Mouse (Mus musculus) adrenal gland, adult 2 months (tissue): ENCODE data around the gene Shbg. TPM values are rescaled to one million over a fixed set of nuclear protein-coding genes. Genes with fewer than 3 reads are reported as not detected.

Source experiments
- DNase-seq: peaks from one replicate; pipeline ENCODE4 v3.0.0; 2021
- long read RNA-seq: library from polyadenylated mRNA; stranded (forward); transcript quantifications from one replicate; pipeline ENCODE4 v2.0.0, GENCODE M21; 2021
- polyA plus RNA-seq: library from polyadenylated mRNA; depleted of rRNA; stranded (reverse); fragments of >200 nt; gene quantifications from 2 replicates; pipeline ENCODE4 v1.2.3, GENCODE M21; 2012; rRNA removed
- total RNA-seq, 2 experiments: library from RNA; stranded (reverse); gene quantifications; 2 replicates each; pipeline ENCODE4 v1.2.3; 2021

Gene Shbg
- not detected for total RNA-seq
- polyA plus RNA-seq, result not detected in 2 replicates
- long read RNA-seq, result 0 reads

DNA sequence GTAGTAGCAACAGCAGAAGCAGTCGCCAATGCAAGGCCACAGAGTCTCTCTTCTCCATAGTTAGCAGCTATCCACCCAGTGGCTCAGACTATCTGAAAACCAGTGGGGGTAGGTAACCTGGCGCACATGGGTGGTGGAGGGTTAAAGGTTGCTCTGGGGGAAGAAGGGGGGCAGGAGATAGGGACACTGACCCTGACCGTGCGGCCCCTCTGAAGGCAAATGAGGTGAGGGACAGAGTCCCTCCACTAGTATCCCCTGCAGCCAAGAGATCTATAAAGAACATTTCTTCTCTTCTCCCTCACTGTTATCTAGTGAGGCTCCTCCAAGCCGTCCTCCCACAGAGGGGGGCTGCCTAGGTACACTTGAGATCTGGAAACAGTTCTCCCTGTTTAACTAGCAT, at the start of gene Shbg:
Shbg (minus strand) TSS at position 101 of the 400 bp plus-strand sequence.
- no peak for DNase-seq

DNA sequence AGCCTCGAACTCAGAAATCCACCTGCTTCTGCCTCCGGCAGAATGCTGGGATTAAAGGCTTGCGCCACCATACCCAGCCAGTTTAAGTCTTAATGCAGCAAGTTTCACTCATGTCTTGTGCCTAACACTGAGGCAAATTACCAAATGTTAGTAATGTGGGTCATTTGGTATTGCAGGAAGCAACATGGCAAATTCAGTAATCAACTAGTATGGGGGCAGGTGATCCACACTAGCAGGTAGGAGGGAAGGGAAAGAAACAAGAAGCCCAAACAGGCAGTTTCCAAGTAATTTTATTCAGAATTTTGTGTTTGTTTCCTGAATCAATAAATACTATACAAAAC, 48.9 kb upstream of the Shbg start:
- no peak for DNase-seq

- DNase-seq, result peak; percentile 71
Measured at GRCm38 (mm10) chr11:69665961-69666664, 48.4 kb upstream of the Shbg start, which contains the start of gene Cd68. Cd68 (minus strand) TSS chr11:69666153.

DNA sequence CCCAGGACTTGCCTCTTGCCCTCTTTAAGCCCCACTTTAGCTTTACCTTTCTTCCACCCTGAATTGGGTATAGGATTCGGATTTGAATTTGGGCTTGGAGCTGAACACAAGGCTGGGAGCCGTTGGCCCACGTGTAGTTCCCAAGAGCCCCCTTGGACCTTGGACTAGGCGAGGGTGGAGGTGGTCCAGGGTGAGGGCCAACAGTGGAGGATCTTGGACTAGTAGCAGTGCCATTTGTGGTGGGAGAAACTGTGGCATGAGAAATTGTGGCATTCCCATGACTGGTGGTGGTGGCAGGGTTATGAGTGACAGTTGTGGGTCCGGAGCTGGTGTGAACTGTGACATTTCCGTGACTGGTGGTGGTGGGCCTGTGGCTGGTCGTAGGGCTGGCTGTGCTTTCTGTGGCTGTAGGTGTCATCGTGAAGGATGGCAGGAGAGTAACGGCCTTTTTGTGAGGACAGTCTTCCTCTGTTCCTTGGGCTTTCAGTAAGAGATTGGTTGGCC, 47.8 kb upstream of the Shbg start:
- DNase-seq, result no peak

DNA sequence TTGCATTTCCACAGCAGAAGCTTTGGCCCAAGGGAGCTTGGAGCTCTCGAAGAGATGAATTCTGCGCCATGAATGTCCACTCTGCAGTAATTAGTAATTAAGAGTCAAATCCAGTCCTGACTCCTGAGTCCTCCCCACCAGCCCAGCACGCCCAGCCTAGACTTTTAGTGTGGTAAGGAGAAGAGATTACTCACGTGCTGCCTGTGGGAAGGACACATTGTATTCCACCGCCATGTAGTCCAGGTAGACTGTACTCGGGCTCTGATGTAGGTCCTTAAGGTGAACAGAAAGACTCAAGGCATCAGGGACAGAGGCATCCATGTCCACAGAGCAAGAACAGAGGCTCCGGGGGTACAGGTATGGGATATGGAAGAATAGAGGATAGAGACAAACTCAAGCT, 47.1 kb upstream of the Shbg start:
- DNase-seq, result no peak

DNA sequence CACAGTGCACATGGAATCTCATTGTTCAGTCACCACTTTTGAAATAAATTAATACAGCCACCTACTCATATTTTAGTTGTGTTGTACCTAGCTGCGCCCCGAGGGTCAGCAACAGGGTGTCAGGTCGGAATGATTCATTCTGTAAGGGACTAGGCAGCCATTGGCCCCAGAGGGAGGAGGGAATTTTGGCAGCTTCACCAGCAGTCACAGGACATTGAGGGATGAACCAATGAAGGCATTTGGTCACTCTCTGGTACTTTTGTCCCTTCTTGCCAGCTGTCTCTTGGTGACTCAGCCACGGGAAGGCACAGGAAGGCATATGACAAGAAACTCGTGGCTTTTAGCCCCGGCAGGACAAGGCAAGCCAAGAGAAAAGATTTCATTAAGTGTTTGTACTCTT, 46.1 kb upstream of the Shbg start:
- peak; percentile 84 for DNase-seq

DNA sequence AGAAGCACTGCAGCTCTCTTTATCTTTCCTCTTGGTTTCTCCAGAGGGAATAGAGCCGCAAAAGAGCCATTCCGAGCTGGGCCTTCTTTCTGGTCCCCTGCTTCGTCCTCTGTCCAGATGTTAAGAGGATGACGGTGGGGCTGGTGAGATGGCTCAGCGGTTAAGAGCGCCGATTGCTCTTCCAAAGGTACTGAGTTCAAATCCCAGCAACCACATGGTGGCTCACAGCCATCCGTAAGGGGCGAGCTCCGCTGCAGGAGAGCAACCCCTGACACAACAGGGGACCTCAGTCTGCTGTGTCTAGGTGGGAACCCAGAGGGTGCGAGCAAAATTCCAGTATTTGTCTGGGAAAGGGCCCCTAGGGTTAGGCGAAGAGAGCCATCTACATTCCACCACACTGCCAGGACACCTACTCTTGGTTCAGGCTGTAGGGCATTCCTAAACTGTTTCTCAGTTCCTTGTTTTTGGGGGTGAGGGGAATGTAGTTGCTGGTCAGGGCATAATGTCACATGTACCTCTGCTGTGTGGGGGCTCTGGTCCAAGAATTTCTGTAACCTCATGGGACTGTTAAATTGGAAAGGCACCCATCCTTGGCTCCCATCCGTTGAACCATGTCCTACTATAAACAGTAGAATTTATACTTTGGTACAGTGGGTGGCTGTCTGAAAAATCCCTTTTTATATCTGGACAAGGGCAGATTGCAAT, 45.4 kb upstream of the Shbg start:
- DNase-seq, result no peak

GRCm38 (mm10) chr11:69662213-69662966, 44.7 kb upstream of the Shbg start, which contains the start of gene Mpdu1:
Mpdu1 (minus strand) TSS chr11:69662642.
- DNase-seq, result peak; percentile 96

DNA sequence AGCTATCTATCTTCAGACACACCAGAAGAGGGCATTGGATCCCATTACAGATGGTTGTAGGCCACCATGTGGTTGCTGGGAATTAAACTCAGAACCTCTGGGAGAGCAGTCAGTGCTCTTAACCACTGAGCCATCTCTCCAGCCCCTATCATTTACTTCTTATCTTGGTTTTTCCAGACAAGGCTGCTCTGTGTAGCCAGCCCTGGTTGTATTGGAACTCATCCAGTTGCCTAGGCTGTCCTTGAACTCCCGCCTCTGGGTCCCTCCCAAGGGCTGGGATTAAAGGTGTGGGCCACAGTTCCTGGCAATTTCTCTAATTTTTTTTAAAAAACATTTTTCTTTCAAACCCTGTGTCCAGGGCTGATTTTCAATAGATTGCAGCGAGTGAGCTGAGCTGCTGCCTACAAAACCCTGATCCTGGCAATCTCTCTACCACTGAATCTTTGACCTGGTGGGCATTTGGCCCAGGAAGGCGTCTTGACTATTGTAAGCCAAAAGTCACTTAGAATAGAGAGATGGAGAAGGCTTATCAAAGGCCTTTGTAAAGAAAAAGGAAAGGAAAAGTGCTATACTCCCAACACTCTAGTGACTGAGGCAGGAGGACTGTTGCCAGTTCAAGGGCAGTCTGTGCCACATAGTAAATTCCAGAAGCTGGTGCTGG, 43.6 kb upstream of the Shbg start:
- peak; percentile 83 for DNase-seq

DNA sequence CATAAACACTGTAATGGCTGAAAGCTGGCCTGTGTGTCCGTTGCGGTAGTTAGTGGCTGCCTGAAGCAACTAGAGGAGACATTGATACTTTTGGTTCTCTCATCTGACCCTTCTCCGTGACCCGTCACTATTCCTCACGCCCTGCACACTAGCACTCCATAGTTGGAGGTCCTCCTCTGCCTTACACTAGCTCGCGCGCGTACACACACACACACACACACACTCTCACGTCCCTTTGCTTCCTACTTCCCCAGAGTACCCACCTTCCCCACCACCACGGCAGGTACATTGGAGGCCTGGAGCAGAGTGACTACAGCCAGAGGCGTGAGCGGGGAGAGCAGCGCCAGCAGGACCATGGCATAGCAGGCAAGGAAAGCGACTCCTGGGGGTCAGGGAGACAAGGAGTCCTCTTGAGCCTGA, 39.8 kb upstream of the Shbg start:
- DNase-seq, result no peak

- no peak for DNase-seq
Measured at GRCm38 (mm10) chr11:69656617-69657461, 39.1 kb upstream of the Shbg start.

DNA sequence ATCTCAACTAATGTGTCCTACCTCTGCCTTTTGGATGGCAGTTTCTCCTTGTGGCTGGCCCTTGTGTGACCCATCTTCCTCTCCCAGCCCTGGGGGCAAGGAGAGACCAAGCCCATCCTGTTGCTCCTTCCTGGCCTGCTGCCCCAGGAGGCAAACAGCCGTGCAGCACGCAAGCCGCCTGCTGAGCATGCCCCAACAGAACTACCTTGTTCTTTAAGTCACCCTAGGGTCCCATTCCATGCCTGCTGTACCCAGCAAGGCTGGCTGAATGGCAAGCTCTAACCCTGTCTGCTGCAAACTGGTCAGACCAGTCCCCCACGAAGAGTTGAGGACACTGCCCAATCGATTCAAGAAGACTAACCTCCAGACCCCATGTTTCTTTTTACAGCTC, 38.4 kb upstream of the Shbg start:
- DNase-seq, result no peak

- DNase-seq, result peak; percentile 67
Measured at GRCm38 (mm10) chr11:69655264-69656064, 37.8 kb upstream of the Shbg start, which contains the start of gene Sox15. Sox15 (plus strand) TSS chr11:69655314.

DNA sequence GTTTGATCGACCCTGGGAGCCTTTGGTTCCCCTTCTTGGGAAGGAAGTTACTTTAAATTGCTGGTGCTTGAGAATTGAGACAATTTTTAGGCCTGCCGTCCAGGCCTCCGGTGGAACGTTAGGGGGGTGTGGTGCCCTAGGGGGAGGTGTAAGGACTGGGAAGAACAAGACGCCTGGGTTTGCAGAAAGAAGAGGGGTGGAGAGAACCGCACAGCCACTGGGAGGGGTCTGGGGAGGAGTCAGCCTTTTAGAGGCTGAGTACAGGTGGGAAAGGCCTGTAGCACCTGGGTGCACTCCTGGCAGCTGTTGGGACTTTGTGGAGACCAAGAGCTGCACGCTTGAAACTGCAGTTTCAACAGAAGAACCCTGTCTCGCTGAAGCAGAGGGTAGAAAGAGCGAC, 37.1 kb upstream of the Shbg start:
- DNase-seq, result no peak

DNA sequence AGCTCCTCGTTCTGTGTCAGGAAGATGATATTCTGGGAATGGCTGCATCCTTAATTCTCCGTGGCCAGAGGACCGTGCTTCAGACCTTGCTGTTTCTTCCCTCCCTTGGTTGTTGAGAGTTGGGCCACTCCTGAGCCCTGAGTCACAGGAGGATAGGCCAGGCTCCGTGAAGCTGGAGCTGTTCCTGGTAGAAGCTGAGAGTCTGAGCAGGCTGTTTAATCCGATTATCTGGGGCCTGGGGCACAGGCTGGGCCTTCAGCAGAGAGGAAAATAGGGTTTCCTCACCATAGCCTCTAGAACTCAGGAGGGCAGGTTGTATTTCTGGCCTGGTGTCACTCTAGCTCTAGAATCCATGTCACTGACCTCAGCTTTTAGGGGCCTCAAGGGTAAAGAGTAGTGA, 35.7 kb upstream of the Shbg start:
- no peak for DNase-seq

DNA sequence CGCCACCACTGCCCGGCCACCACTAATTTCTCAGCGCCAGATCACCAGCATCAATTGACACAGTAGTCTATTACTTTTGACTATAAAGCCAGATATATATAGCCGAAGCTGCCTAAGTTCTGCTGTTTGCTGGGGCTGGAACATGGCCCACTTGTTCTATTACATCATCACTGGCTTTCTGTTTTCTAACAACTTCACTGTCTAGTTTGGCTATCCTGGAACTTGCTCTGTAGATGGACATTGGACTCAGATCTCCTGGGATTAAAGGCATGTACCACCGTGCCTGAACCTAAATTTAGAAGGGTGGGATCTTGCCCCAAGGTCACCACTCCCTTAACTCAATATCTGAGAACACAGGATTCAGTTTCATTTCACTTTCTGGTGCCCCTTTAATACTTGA, 28.2 kb upstream of the Shbg start:
- DNase-seq, result no peak

- DNase-seq, result no peak
Measured at GRCm38 (mm10) chr11:69635471-69635870, 17.8 kb upstream of the Shbg start.

- DNase-seq, result no peak
Measured at GRCm38 (mm10) chr11:69633128-69633866, 15.6 kb upstream of the Shbg start.

DNA sequence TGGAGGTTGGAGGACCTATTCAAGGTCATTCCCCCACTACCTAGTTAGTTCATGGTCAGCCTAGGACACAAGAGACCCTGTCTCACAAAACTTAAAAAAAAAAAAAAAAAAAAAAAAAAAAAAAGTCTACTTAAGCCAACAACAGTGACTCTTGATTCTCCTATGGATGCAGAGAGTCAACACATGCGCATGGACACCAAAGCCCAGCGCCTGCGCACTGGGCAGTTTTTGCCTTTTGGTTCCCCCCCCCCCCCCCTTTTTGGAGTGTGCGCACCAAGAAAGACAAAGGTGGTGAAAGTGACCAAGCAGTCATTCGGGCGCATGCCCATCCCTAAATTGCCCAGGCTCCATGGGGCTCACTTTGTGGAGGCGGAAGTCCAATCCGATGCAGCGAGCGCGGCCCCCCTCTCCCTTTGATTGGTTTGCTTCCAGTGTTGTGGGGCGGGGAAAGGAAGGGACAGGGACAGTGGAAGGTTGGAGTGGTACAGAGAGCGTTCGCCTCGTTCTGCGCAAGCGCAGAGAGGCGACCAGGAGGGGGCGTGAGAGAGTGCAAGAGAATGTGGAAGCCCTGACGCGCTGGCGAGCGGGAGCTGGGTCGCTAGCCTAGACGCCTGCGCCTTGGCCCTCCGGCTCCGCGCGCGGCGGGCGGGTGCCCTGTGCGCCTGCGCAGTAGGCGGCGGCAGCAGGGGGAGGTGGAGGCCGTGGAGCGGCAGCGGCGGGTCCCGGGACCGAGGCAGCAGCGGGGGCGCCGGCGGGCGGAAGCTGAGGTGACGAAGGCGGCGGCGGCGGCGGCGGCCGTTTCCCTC, 14.8 kb upstream of the Shbg start, which contains the start of gene Fxr2:
Fxr2 (plus strand) TSS at position 707 of the 806 bp plus-strand sequence.
- DNase-seq, result peak; percentile 100
